Mouse (Mus musculus) liver, postnatal 0 days (tissue): Measurements from ENCODE around the gene Dscaml1.

Experiments used
- CTCF ChIP-seq: sonication (generic); IDR thresholded peaks from 2 replicates; pipeline ENCODE4 v1.5.1; 2016; ENCODE audit warnings: antibody characterized with exemption, low read depth
- EP300 ChIP-seq: IDR thresholded peaks from 2 replicates; pipeline ENCODE4 v1.6.1; 2016; ENCODE audit warnings: antibody characterized with exemption, low read depth, mild to moderate bottlenecking

DNA sequence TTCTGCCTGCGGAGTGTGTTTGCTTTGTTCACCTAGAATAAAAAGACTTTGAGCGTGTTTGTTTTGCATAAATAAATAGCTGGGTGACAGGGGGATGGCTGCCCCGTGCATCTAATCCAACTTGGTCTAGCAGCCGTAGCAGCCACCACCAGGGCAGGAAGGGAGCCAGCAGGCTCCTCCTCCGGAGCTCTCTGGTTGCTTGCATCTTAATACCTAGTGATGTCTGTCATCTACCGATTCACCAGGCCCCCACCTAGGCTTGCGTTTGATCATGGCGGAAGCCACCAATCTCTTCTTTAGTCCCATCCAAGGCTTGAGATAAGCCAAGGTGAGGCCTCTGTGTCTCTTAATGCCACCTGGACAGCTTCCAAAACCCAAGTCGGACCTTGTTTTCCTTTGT, 193.6 kb downstream of the Dscaml1 start:
- no peak for TF ChIP-seq CTCF
- TF ChIP-seq EP300 = no peak
